Mouse (Mus musculus): ENCODE results near the gene Zfp326. TPM values are rescaled to one million over a fixed set of nuclear protein-coding genes. Genes with fewer than 3 reads are reported as not detected.
A peak's percentile ranks its signal among the peaks of the same experiment; 100 is the strongest.

Gene Zfp326
- total RNA-seq, 2 experiments from 2014 or later = 26.1 to 33.9 TPM

GRCm38 (mm10) chr5:105930282-105930681 is 53.9 kb downstream of the Zfp326 start:
- ATAC-seq (replicated peaks; ENCODE audit: poor library complexity) = peak; percentile 75

GRCm38 (mm10) chr5:105932392-105932791 is 56.0 kb downstream of the Zfp326 start:
- 0 out of 2 replicates have a peak, but pooled peaks have one; percentile 9 for ATAC-seq (replicated peaks; ENCODE audit: poor library complexity)

- ATAC-seq (replicated peaks; ENCODE audit: poor library complexity) = no peak
Measured at GRCm38 (mm10) chr5:105941951-105942350, 65.6 kb downstream of the Zfp326 start.

Other genes starting within 250 kb of the Zfp326 start
- 40.7 and 44.9 TPM in 2 replicates for gene Lrrc8d, start 176.6 kb upstream of the Zfp326 start, total RNA-seq (2015)
- 14.2 and 15.6 TPM in 2 replicates for gene Lrrc8d, start 176.6 kb upstream of the Zfp326 start, total RNA-seq (2017)

Measured in megakaryocyte progenitor cell, adult 5-6 weeks (primary cell).